Mouse (Mus musculus) myocyte (in vitro differentiated cells): ENCODE measurements around the gene Cux1. TPM values are rescaled to one million over a fixed set of nuclear protein-coding genes. Genes with fewer than 3 reads are reported as not detected.

Experiments
- H3K27me3 ChIP-seq: one replicate; pipeline ENCODE4 v1.6.1; 2011; ENCODE audit not compliant: control insufficient read depth, insufficient read depth, insufficient read length
- H3K36me3 ChIP-seq: one replicate; pipeline ENCODE4 v1.6.1; 2011; ENCODE audit not compliant: control insufficient read depth, insufficient read depth
- H3K4me2 ChIP-seq: one replicate; pipeline ENCODE4 v1.6.1; 2011; ENCODE audit warnings: low read depth, control low read depth
- H3K4me3 ChIP-seq: one replicate; pipeline ENCODE4 v1.5.1; 2011; ENCODE audit warnings: mild to moderate bottlenecking, control low read depth, moderate library complexity
- H3K79me2 ChIP-seq: one replicate; pipeline ENCODE4 v1.6.1; 2011; ENCODE audit not compliant: control insufficient read depth, insufficient read depth
- H3ac ChIP-seq: one replicate; pipeline ENCODE4 v1.6.1; 2011; ENCODE audit not compliant: control insufficient read depth, insufficient read length
- CEBPB ChIP-seq: IDR thresholded peaks from 2 replicates; pipeline ENCODE4 v1.6.1; 2011; ENCODE audit warnings: mild to moderate bottlenecking, moderate library complexity; ENCODE audit not compliant: poor library complexity, insufficient read depth, severe bottlenecking
- E2F4 ChIP-seq: IDR thresholded peaks from one replicate; pipeline ENCODE4 v1.6.1; 2011; ENCODE audit warnings: mild to moderate bottlenecking, control low read depth, moderate library complexity; ENCODE audit not compliant: insufficient read depth
- MAX ChIP-seq: IDR thresholded peaks from one replicate; pipeline ENCODE4 v1.6.1; 2011; ENCODE audit warnings: low read depth, mild to moderate bottlenecking, control low read depth
- MYOD1 ChIP-seq, 3 experiments: IDR thresholded peaks; one replicate each; pipeline ENCODE4 v1.6.1; 2011; ENCODE audit warnings: control low read depth in 2 of 3, low read depth in 2 of 3, mild to moderate bottlenecking in 2 of 3, moderate library complexity in 1 of 3; ENCODE audit not compliant: insufficient read length in 2 of 3, control insufficient read depth in 1 of 3
- MYOG ChIP-seq, 3 experiments: IDR thresholded peaks; one replicate each; pipeline ENCODE4 v1.6.1; 2011; ENCODE audit warnings: control low read depth in 2 of 3, low read depth in 2 of 3, mild to moderate bottlenecking in 2 of 3; ENCODE audit not compliant: insufficient read length in 2 of 3, control insufficient read depth in 1 of 3, insufficient read depth in 1 of 3
- POLR2A ChIP-seq: IDR thresholded peaks from one replicate; pipeline ENCODE4 v1.6.1; 2011; ENCODE audit warnings: low read depth, mild to moderate bottlenecking, control low read depth, moderate library complexity; ENCODE audit not compliant: insufficient read length
- POLR2AphosphoS2 ChIP-seq: IDR thresholded peaks from one replicate; pipeline ENCODE4 v1.6.1; 2011; ENCODE audit warnings: low read depth, control low read depth; ENCODE audit not compliant: insufficient read length
- REST ChIP-seq: IDR thresholded peaks from one replicate; pipeline ENCODE4 v1.6.1; 2011; ENCODE audit warnings: mild to moderate bottlenecking, control low read depth, moderate library complexity; ENCODE audit not compliant: insufficient read depth, insufficient read length
- SRF ChIP-seq: IDR thresholded peaks from one replicate; pipeline ENCODE4 v1.6.1; 2011; ENCODE audit warnings: low read depth; ENCODE audit not compliant: control insufficient read depth, insufficient read length
- TCF12 ChIP-seq: IDR thresholded peaks from one replicate; pipeline ENCODE4 v1.6.1; 2011; ENCODE audit warnings: mild to moderate bottlenecking, control low read depth; ENCODE audit not compliant: poor library complexity, insufficient read depth, severe bottlenecking
- TCF3 ChIP-seq: IDR thresholded peaks from one replicate; pipeline ENCODE4 v1.6.1; 2011; ENCODE audit warnings: low read depth, control low read depth; ENCODE audit not compliant: insufficient read length
- USF1 ChIP-seq: IDR thresholded peaks from one replicate; pipeline ENCODE4 v1.6.1; 2011; ENCODE audit warnings: low read depth, mild to moderate bottlenecking, control low read depth, moderate library complexity
- polyA plus RNA-seq: library from polyadenylated mRNA; unstranded; fragments of >200 nt; fragmentation: generic; extraction: Trizol; gene quantifications from one replicate; pipeline ENCODE4 v1.2.1, GENCODE M21; 2012; ENCODE audit warnings: missing spikeins

The Cux1 gene
- polyA plus RNA-seq, 1 experiment: 50.7 TPM

DNA sequence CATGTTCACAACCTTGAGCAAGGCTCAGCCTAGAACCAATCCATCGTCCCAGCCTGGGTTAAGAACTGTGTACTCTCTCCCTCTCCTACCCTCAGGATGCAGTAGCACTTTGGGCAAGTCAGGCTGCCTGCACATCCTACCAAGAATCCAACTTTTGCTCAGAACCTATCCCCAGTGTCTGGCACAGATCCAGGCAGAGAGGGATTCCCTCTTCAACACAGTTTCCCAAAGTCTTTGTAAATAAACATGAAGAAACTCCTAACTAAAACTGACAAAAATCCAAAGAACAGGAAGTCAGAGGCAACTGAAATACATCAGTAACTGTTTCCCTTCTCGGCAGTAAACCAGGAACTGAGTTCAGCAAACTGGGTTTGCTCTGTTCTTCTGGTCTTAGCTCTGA lies 103.2 kb downstream of the Cux1 start:
- no peaks in the 10 kb centered on the region for H3K27me3 ChIP-seq
- H3K4me3 ChIP-seq: no peak overlapping the region
- no peak overlapping the region for H3ac ChIP-seq
- H3K36me3 ChIP-seq: no peaks in the 10 kb centered on the region
- no peak overlapping the region for H3K4me2 ChIP-seq
- TF ChIP-seq REST (no peak), USF1 (no peak), CEBPB (no peak), E2F4 (no peak), MYOD1 (IDR thresholded peaks at IDR 0.05; ENCODE audit: control insufficient read depth in 1 of 3, insufficient read length in 2 of 3, low read depth in 2 of 3) (no peak), SRF (no peak), MAX (no peak), MYOG (IDR thresholded peaks at IDR 0.05; ENCODE audit: control insufficient read depth in 1 of 3, insufficient read depth in 1 of 3, insufficient read length in 2 of 3, low read depth in 2 of 3) (no peak), TCF12 (no peak)
- H3K79me2 ChIP-seq: peaks cover 56% of the 10 kb centered on the region

DNA sequence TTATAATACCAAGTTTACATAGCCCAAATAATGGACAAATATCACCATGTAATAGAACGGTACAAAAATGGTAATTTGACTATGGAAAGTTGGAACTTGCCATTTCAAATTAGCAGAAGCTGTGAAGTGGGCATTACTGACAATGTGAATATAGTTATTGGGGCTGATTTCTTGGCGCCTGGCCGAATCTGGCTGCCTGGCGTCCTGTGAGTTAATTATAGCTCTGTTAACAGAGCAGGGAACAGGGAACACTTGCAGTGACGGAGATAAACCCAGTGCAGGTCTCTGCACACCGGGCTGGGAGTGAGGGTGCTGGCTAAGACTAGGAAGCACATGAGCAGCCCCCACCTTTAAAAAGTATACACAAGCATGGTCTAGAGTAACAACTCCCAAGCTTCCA lies 104.7 kb downstream of the Cux1 start:
- no peak for TF ChIP-seq CEBPB
- no peak for TF ChIP-seq REST
- TF ChIP-seq MAX: no peak
- TF ChIP-seq POLR2A: no peak
- no peak for TF ChIP-seq POLR2AphosphoS2
- TF ChIP-seq TCF12: no peak
- no peak for TF ChIP-seq MYOG (IDR thresholded peaks at IDR 0.05; ENCODE audit: control insufficient read depth in 1 of 3, insufficient read depth in 1 of 3, insufficient read length in 2 of 3, low read depth in 2 of 3)
- no peak for TF ChIP-seq TCF3
- TF ChIP-seq USF1: no peak
- no peak for TF ChIP-seq SRF
- no peak overlapping the region for H3K4me2 ChIP-seq

DNA sequence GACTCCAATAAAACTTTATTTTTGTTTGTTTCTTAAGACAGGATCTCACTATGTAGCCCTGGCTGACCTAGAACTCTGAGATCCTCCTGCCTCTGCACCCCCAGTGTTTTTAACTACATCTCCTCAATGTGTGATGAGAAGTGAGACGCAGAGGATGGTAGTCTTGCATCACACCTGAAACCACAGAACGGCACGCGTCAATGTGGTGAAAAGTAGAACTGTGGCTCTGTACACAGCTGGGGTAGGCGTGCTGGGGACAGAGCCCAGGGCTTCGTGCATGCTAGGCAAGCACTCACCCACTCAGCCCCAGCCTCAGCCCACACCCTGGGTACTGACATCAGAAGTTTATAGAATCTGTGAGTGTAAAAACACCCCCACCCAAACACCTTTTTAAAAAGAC lies 107.4 kb downstream of the Cux1 start:
- H3K4me2 ChIP-seq: no peak overlapping the region
- H3K79me2 ChIP-seq: peaks cover 53% of the 10 kb centered on the region
- no peak overlapping the region for H3K4me3 ChIP-seq
- no peak overlapping the region for H3ac ChIP-seq
- TF ChIP-seq CEBPB: no peak
- TF ChIP-seq MAX: no peak
- TF ChIP-seq USF1: no peak
- TF ChIP-seq REST: no peak
- TF ChIP-seq E2F4: no peak
- TF ChIP-seq POLR2AphosphoS2: no peak
- TF ChIP-seq TCF12: no peak
- no peak for TF ChIP-seq MYOD1 (IDR thresholded peaks at IDR 0.05; ENCODE audit: control insufficient read depth in 1 of 3, insufficient read length in 2 of 3, low read depth in 2 of 3)
- no peak for TF ChIP-seq POLR2A
- no peak for TF ChIP-seq TCF3
- TF ChIP-seq SRF: no peak
- no peaks in the 10 kb centered on the region for H3K27me3 ChIP-seq
- no peaks in the 10 kb centered on the region for H3K36me3 ChIP-seq

More for the DNA sequence above, 104.7 kb downstream of the Cux1 start:
- Histone ChIP-seq H3ac (no peak overlapping the region), H3K27me3 (no peaks in the 10 kb centered on the region), H3K36me3 (no peaks in the 10 kb centered on the region), H3K79me2 (peaks cover 51% of the 10 kb centered on the region), H3K4me3 (no peak overlapping the region)

GRCm38 (mm10) chr5:136458893-136459499 lies 108.3 kb downstream of the Cux1 start:
- peak overlapping the region; percentile 50 for H3K4me2 ChIP-seq
- TF ChIP-seq SRF (no peak), POLR2AphosphoS2 (no peak), MYOD1 (IDR thresholded peaks at IDR 0.05; ENCODE audit: control insufficient read depth in 1 of 3, insufficient read length in 2 of 3, low read depth in 2 of 3) (no peak), USF1 (no peak), TCF12 (no peak), POLR2A (no peak), E2F4 (no peak), REST (no peak), CEBPB (no peak), TCF3 (no peak), MYOG (IDR thresholded peaks at IDR 0.05; ENCODE audit: control insufficient read depth in 1 of 3, insufficient read depth in 1 of 3, insufficient read length in 2 of 3, low read depth in 2 of 3) (no peak), MAX (no peak)
- H3ac ChIP-seq: no peak overlapping the region
- no peak overlapping the region for H3K4me3 ChIP-seq
- H3K79me2 ChIP-seq: peaks cover 53% of the 10 kb centered on the region
- no peaks in the 10 kb centered on the region for H3K27me3 ChIP-seq
- H3K36me3 ChIP-seq: no peaks in the 10 kb centered on the region
